In the genomic region with DNA sequence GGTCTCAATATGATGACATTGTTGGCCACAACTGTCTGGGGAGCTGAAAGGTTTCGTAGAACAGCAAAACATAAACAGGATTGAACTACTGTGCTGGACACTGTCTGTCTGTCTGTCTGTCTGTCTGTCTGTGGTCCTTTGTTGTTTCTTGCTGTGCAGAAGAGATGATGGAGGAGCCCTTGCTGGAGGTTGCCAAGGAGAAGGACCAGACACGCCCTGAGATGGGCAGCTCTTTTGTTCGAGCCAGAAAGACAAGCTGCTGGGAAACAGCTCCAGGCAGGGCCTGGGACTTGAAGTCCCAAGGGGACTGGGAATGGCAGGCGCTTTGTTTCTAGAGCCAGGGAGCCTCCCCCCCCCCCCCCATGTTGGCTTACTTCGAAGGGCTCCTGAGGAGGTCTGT, we compare ENCODE assay signal across 22 mouse cellular contexts. TPM values are rescaled to one million over a fixed set of nuclear protein-coding genes. Genes with fewer than 3 reads are reported as not detected.
DNase-seq lines count a peak whose midpoint lies in the region; ATAC-seq lines count a peak whose summit lies in the region.
"Had no signal": no experiment of that assay in that cellular context is flagged by ENCODE, and none has a peak within 500 bp of the region (broad histone marks: within the 10 kb centered on the region; RNA-seq: fewer than 3 reads in every experiment).

No protein-coding gene starts in this region.

- 0 out of 2 replicates have a peak overlapping the region, but pooled peaks have one; percentile 2 for H3K4me2 ChIP-seq in hindbrain, embryonic 13.5 days
- H3K4me2 ChIP-seq in midbrain, embryonic 14.5 days (ENCODE audit: low read length), result no peak overlapping the region
- H3K4me2 ChIP-seq: embryonic facial prominence, embryonic 15.5 days; liver, embryonic 11.5 days had no signal

- H3K4me3 ChIP-seq in heart, embryonic 10.5 days, result no peak overlapping the region
- H3K4me3 ChIP-seq in hindbrain, embryonic 13.5 days, result no peak overlapping the region
- H3K4me3 ChIP-seq in midbrain, embryonic 14.5 days (replicated peaks; ENCODE audit: low read depth, low read length), result no peak overlapping the region
- H3K4me3 ChIP-seq: embryonic facial prominence, embryonic 15.5 days; heart, adult 2 months; limb, embryonic 10.5 days had no signal

- DNase-seq in cerebellum, adult 9-10 months, result peak; percentile 26
- DNase-seq in heart, embryonic 10.5 days (ENCODE audit: low spot score), result peak; percentile 70
- DNase-seq in heart, postnatal 36 days, result no peak
- peak; percentile 63 for DNase-seq in midbrain, embryonic 14.5 days
- DNase-seq in natural killer cell, adult 2 months (ENCODE audit: low spot score in 2 of 2), result no peak
- no peak for DNase-seq in left cerebral cortex, adult 9 months (ENCODE audit: low spot score in 2 of 2)
- DNase-seq: cerebellum, adult 11 months; gastrocnemius, postnatal 10 days; heart, adult 2 months; layer of hippocampus, postnatal 36 days; lung, adult 2 months; lung, postnatal 36 days; retina, postnatal 1 day; right cerebral cortex, postnatal 4 days; thymus, adult 18-20 months had no signal

- peaks cover 72% of the 10 kb centered on the region for H3K27me3 ChIP-seq in heart, embryonic 10.5 days (ENCODE audit: insufficient read depth, poor library complexity, severe bottlenecking)
- no peaks in the 10 kb centered on the region for H3K27me3 ChIP-seq in hindbrain, embryonic 13.5 days
- H3K27me3 ChIP-seq in midbrain, embryonic 14.5 days (ENCODE audit: control insufficient read depth, insufficient read depth, low read length), result no peaks in the 10 kb centered on the region

- no peak overlapping the region for H3K9ac ChIP-seq in hindbrain, embryonic 13.5 days
- no peak overlapping the region for H3K9ac ChIP-seq in midbrain, embryonic 14.5 days (replicated peaks; ENCODE audit: low read length)
- H3K9ac ChIP-seq: embryonic facial prominence, embryonic 15.5 days had no signal

- H3K9me3 ChIP-seq in heart, embryonic 10.5 days, result no peaks in the 10 kb centered on the region
- H3K9me3 ChIP-seq in hindbrain, embryonic 13.5 days, result no peaks in the 10 kb centered on the region
- no peaks in the 10 kb centered on the region for H3K9me3 ChIP-seq in midbrain, embryonic 14.5 days (ENCODE audit: control insufficient read depth, low read length)
- H3K9me3 ChIP-seq: embryonic facial prominence, embryonic 15.5 days; G1E; limb, embryonic 10.5 days had no signal

- H3K4me1 ChIP-seq in heart, embryonic 10.5 days, result peaks cover 10% of the 10 kb centered on the region
- H3K4me1 ChIP-seq in hindbrain, embryonic 13.5 days (replicated peaks), result peaks cover 93% of the 10 kb centered on the region
- H3K4me1 ChIP-seq in midbrain, embryonic 14.5 days (ENCODE audit: control insufficient read depth, insufficient read depth, low read length), result peaks cover 41% of the 10 kb centered on the region

- 74% methylated on average over 5 of the region's 5 CpGs for WGBS in heart, embryonic 10.5 days
- 17% methylated on average over 5 of the region's 5 CpGs for WGBS in hindbrain, embryonic 13.5 days
- 8% methylated on average over 5 of the region's 5 CpGs for WGBS in midbrain, embryonic 14.5 days

- H3K36me3 ChIP-seq in heart, embryonic 10.5 days, result no peaks in the 10 kb centered on the region
- H3K36me3 ChIP-seq in hindbrain, embryonic 13.5 days, result peaks cover 16% of the 10 kb centered on the region; the same call in 1 of the 2 replicates
- 0 out of 2 replicates have a peak, but pooled peaks cover 3% of the 10 kb centered on the region for H3K36me3 ChIP-seq in midbrain, embryonic 14.5 days (ENCODE audit: control insufficient read depth, insufficient read depth, low read length)
- H3K36me3 ChIP-seq: embryonic facial prominence, embryonic 15.5 days; G1E; limb, embryonic 10.5 days had no signal

- ATAC-seq in cerebellum, adult (ENCODE audit: insufficient number of reproducible peaks, low FRiP score, low TSS enrichment), result no peak
- ATAC-seq in hindbrain, embryonic 13.5 days (ENCODE audit: low FRiP score), result no peak
- no peak for ATAC-seq in midbrain, embryonic 14.5 days (ENCODE audit: low FRiP score, low TSS enrichment)
- ATAC-seq: CD4-positive, CD25-positive, alpha-beta regulatory T cell, adult 4 months had no signal

- intact Hi-C loops in heart, postnatal 36 days (cut with DNase I), result no loop called here

- no peak overlapping the region for H3K27ac ChIP-seq in heart, embryonic 10.5 days
- H3K27ac ChIP-seq in hindbrain, embryonic 13.5 days, result peak overlapping the region; percentile 77
- peak overlapping the region; percentile 69 for H3K27ac ChIP-seq in midbrain, embryonic 14.5 days (replicated peaks; ENCODE audit: low read depth, low read length)
- H3K27ac ChIP-seq: embryonic facial prominence, embryonic 15.5 days; heart, adult 2 months; limb, embryonic 10.5 days had no signal

RNA-seq across cellular contexts. Expression of gene Rab6b, which starts 5.9 kb away (rescaled TPM):
- 2.3 and 2.7 TPM in 2 replicates for polyA plus RNA-seq in heart, embryonic 10.5 days (2016; fragmentation: Nextera tagmentation; extraction: Ambion mirVana)
- total RNA-seq in heart, postnatal 36 days (2021), result 1 to 10 TPM; 1.1 to 1.4 TPM
- 80.2 and 83.1 TPM in 2 replicates for polyA plus RNA-seq in hindbrain, embryonic 13.5 days (2015; fragmentation: Nextera tagmentation; extraction: Ambion mirVana)
- 64.2 and 93.4 TPM in 2 replicates for polyA plus RNA-seq in midbrain, embryonic 14.5 days (2014; fragmentation: Nextera tagmentation; extraction: Ambion mirVana)
- polyA plus RNA-seq: G1E had no signal

Comparison
In these comparisons a context has a peak if more than half of its experiments do, and no peak if none do; other contexts are left out.
1. DNase-seq: peak in cerebellum, adult 9-10 months (single experiment), heart, embryonic 10.5 days (single experiment) and midbrain, embryonic 14.5 days (single experiment); none in heart, postnatal 36 days (0 of 2), natural killer cell, adult 2 months (0 of 2) and left cerebral cortex, adult 9 months (0 of 2).
2. RNA of gene Rab6b, which starts 5.9 kb away (polyA plus RNA-seq): 80.2 to 83.1 TPM in hindbrain, embryonic 13.5 days and 64.2 to 93.4 TPM in midbrain, embryonic 14.5 days; 2.3 to 2.7 TPM in heart, embryonic 10.5 days; every median in the first group is over 10 times any median in the second.